Mouse (Mus musculus) megakaryocyte, embryonic 14.5 days (primary cell): ENCODE measurements around the gene Car5a. TPM values are rescaled to one million over a fixed set of nuclear protein-coding genes. Genes with fewer than 3 reads are reported as not detected.

Source experiments
- H3K27me3 ChIP-seq: replicated peaks from 2 replicates; pipeline ENCODE3; 2012; ENCODE audit warnings: inconsistent platforms
- H3K36me3 ChIP-seq: replicated peaks from 2 replicates; pipeline ENCODE3; 2012; ENCODE audit warnings: low read length, inconsistent platforms, mixed read lengths
- H3K4me1 ChIP-seq: 2 replicates; pipeline ENCODE4 v1.6.1; 2012; ENCODE audit warnings: inconsistent platforms
- H3K4me3 ChIP-seq: replicated peaks from 2 replicates; pipeline ENCODE3; 2012; ENCODE audit warnings: moderate library complexity, mild to moderate bottlenecking, inconsistent platforms
- H3K9me3 ChIP-seq: 2 replicates; pipeline ENCODE4 v1.6.1; 2012; ENCODE audit warnings: inconsistent platforms
- FLI1 ChIP-seq: IDR thresholded peaks from 2 replicates; pipeline ENCODE4 v1.6.1; 2012; ENCODE audit warnings: low read length, inconsistent platforms, mixed read lengths
- GATA1 ChIP-seq: IDR thresholded peaks from 3 replicates; pipeline ENCODE4 v1.6.1; 2012; ENCODE audit warnings: mixed read lengths, low read length, inconsistent platforms, borderline replicate concordance
- polyA plus RNA-seq: library from polyadenylated mRNA; stranded (reverse); fragments of >175 nt; gene quantifications from 2 replicates; pipeline ENCODE4 v1.2.3, GENCODE M21; 2012; ENCODE audit warnings: low replicate concordance; ENCODE audit not compliant: insufficient read depth

Gene Car5a
- polyA plus RNA-seq, 1 experiment: 2.1 TPM

DNA sequence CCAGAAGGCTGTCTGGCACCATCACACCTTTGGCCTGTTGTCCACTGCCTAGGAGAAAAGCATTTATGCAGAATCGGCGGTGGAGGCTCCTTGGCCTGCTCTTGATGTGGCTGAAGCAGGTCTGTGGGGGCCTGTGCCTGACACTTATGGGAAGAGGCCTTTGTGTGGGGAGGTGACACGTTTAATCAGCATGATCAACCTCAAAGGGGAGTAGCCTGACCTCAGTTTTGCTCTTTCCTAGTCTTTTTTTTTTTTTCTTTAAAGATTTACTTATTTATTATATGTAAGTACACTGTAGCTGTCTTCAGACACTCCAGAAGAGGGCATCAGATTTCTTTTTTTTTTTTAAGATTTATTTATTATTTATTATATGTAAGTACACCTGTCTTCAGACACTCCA lies 18.2 kb upstream of the Car5a start:
- Histone ChIP-seq H3K4me1 (peaks cover 97% of the 10 kb centered on the region), H3K36me3 (peaks cover 63% of the 10 kb centered on the region), H3K9me3 (no peaks in the 10 kb centered on the region), H3K27me3 (no peaks in the 10 kb centered on the region), H3K4me3 (no peak overlapping the region)
- TF ChIP-seq FLI1: no peak
- TF ChIP-seq GATA1: no peak

DNA sequence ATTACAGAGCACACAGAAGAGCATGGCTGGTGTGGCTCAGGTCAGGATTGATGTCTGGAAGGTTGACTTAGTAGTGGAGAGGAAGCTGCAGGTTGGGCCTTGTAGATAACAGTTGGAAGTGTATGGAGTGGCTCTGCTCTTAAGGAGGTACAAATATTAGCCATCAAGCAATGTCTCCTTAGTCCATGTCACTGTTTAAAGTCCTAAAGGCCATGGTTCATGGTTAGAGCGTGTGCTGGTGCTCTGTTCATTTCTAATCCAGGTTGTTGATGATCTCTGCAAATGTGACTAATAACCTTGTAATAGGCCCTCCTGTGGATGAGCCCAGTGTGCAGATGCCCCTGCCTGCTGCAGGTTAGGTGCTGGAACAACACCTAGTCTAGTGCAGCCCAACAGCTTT lies 13.7 kb upstream of the Car5a start:
- no peaks in the 10 kb centered on the region for H3K9me3 ChIP-seq
- peaks cover 97% of the 10 kb centered on the region for H3K4me1 ChIP-seq
- no peaks in the 10 kb centered on the region for H3K27me3 ChIP-seq
- no peak for TF ChIP-seq FLI1
- TF ChIP-seq GATA1: no peak
- peak overlapping the region; percentile 3 for H3K4me3 ChIP-seq
- peaks cover 58% of the 10 kb centered on the region for H3K36me3 ChIP-seq

DNA sequence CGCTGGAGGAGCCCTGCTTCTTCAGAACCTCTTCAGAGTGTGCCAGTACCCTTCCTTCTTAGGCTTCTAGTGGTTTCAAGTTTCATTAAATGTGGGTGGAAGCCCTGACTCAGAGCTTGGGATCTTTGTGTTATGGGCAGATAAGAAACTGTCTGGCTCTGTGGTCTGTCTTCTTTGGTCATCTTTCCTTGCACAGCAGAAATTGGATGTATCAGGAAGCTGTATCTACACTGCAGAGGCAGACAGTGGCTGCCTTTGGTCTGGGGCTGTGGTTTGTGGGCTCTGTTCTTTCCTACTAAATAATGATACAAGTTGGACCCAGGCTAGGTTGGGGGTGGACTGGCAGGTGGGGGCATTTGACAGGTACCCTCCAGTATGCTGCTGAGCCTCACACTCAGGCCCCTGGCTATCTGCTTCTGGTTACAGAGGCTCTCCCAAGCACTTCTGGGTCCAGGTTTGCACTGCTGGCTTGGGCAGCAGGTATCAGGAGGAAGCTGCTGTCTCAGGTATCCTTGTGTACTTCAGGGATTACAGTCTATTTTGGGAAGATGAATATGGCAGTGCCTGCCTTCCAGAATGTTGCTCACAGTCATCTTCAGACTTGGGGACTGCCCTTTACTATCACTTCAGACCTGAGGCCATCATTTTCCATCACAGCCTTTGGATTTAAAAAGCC lies 11.3 kb upstream of the Car5a start:
- TF ChIP-seq FLI1 (no peak; the same call in 1 of the 2 replicates), GATA1 (peak; percentile 92)
- Histone ChIP-seq H3K9me3 (no peaks in the 10 kb centered on the region), H3K4me1 (peaks cover 86% of the 10 kb centered on the region), H3K27me3 (no peaks in the 10 kb centered on the region), H3K4me3 (peak overlapping the region; percentile 89), H3K36me3 (peaks cover 59% of the 10 kb centered on the region)

DNA sequence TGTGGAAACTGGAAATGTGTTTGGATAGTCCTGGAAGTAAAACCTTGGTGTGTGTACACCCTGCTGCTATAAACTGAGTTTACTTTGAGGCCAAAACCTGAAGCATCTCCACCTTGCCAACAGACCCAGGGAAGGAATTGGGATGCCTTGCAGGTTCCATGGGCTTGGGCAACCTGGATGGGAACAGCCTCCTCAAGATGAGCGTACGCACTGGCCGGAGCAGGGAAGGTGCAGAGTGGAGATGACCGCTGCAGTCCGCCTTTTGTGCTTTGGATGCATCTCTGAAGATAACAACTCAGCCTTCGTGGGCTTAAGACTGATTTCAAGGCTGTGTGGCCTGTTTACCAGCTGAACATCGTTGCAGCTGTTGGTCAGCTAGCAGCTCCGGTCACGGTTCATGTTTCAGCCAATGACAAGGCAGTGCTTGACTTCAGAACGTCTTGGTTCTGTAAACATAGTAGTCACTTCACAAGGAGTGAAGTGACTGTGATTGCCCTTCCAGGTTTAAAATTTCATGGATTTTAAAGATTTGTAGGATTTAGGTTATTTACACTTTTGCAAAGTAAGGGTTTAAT lies 10.4 kb upstream of the Car5a start:
- H3K4me3 ChIP-seq: peak overlapping the region; percentile 88
- TF ChIP-seq GATA1: no peak
- no peak for TF ChIP-seq FLI1
- H3K27me3 ChIP-seq: no peaks in the 10 kb centered on the region
- peaks cover 78% of the 10 kb centered on the region for H3K4me1 ChIP-seq
- H3K36me3 ChIP-seq: peaks cover 51% of the 10 kb centered on the region
- no peaks in the 10 kb centered on the region for H3K9me3 ChIP-seq

DNA sequence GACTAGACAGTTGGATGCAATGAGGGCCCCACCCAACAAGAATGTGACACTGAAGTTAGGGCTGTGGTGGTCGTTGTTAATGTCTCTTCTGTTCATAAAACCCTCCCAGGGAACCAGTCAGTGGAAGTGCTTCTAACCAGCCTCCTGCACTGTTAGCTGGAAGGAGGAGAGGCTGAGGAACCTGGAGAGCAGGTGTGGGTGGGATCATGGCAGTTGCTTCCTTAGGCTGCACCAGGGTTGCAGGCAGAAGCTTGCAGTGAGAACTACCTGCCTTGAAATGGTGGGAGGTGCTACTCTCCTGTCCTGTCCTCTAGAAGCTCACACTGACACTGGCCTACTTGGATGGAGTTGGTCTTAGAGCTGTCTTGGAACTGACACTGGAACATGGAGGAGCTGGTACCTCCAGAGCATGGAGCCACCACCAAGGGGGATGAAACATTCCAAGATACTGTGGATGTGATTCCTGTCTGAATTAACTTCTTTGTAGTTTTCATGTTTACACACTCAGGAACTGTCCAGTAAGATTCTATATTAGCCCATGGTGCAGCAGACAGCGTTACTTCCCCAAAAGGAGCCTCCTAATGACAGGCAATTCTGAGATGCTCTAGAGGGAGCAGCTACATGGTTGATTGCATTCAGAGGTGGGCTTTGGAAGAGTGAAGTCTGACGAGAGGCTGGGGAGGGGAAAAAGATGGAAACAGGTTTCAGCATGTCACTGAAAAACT lies 9.3 kb upstream of the Car5a start:
- peaks cover 80% of the 10 kb centered on the region for H3K4me1 ChIP-seq
- H3K36me3 ChIP-seq: peaks cover 46% of the 10 kb centered on the region
- TF ChIP-seq GATA1 (no peak), FLI1 (no peak)
- peak overlapping the region; percentile 79 for H3K4me3 ChIP-seq
- no peaks in the 10 kb centered on the region for H3K9me3 ChIP-seq
- H3K27me3 ChIP-seq: no peaks in the 10 kb centered on the region

DNA sequence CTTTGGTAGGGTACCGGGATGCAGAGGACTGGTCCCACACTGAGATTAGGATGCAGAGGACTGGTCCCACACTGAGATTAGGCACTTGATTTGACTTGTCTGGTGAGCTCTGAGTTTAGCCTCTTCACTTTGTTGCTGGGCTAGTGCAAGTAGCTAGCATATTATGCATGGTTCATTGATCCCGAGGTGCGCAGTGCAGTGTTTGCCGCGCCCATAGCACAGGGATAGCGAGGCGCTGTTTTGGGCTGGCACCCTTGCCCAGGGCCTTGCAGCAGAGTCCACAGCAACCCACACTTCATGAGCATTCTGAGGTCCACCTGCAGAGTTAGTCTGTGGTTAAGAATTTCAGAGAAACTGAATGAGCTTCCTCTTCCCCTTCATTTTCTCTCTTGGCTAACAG lies 8.1 kb upstream of the Car5a start:
- H3K9me3 ChIP-seq: no peaks in the 10 kb centered on the region
- H3K4me1 ChIP-seq: peaks cover 81% of the 10 kb centered on the region
- peaks cover 41% of the 10 kb centered on the region for H3K36me3 ChIP-seq
- TF ChIP-seq GATA1 (no peak), FLI1 (no peak)
- H3K27me3 ChIP-seq: no peaks in the 10 kb centered on the region
- H3K4me3 ChIP-seq: peak overlapping the region; percentile 98

DNA sequence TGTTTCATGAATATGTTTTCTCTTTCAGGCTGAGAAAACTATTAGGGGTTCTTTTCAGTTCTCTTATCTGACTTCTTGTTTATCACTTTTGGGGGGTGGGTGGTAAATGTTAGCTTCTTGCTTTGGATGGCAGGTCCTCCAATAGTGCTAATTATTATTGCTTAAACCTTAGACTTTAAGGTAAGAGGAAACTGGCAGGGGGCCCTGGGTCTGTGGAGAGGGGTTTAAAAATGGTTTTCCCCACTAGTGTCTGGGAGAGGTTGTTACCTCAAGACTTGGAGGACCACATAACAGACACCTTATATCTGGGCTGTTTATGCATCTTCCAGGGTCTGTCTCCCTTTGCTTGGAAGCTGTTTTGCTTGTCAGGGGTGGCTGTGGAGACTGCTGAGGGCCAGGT lies 7.4 kb upstream of the Car5a start:
- H3K36me3 ChIP-seq: peaks cover 37% of the 10 kb centered on the region
- H3K4me3 ChIP-seq: peak overlapping the region; percentile 98

DNA sequence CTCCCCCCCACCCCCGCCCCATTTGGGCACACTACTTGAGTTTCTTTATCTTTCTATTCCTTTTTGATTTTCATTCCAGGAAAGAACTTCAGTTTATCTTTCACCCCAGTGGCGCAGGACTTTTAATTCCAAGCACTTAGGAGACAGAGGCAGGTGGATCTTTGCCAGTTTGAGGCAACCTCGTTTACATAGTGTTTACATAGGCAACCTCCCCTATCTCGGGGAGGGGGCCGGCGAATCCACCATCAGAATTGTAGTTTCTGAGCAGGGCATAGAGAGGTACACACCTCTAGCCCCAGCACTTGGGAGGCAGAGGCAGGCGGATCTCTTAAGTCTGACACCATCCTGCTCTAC lies 6.9 kb upstream of the Car5a start:
- Histone ChIP-seq H3K4me1 (peaks cover 78% of the 10 kb centered on the region), H3K36me3 (peaks cover 33% of the 10 kb centered on the region), H3K4me3 (peak overlapping the region; percentile 98), H3K27me3 (no peaks in the 10 kb centered on the region), H3K9me3 (no peaks in the 10 kb centered on the region)
- TF ChIP-seq FLI1: no peak
- TF ChIP-seq GATA1: no peak

More for the DNA sequence above, 7.4 kb upstream of the Car5a start:
- TF ChIP-seq FLI1 (no peak), GATA1 (no peak)
- Histone ChIP-seq H3K4me1 (peaks cover 78% of the 10 kb centered on the region), H3K9me3 (no peaks in the 10 kb centered on the region), H3K27me3 (no peaks in the 10 kb centered on the region)

DNA sequence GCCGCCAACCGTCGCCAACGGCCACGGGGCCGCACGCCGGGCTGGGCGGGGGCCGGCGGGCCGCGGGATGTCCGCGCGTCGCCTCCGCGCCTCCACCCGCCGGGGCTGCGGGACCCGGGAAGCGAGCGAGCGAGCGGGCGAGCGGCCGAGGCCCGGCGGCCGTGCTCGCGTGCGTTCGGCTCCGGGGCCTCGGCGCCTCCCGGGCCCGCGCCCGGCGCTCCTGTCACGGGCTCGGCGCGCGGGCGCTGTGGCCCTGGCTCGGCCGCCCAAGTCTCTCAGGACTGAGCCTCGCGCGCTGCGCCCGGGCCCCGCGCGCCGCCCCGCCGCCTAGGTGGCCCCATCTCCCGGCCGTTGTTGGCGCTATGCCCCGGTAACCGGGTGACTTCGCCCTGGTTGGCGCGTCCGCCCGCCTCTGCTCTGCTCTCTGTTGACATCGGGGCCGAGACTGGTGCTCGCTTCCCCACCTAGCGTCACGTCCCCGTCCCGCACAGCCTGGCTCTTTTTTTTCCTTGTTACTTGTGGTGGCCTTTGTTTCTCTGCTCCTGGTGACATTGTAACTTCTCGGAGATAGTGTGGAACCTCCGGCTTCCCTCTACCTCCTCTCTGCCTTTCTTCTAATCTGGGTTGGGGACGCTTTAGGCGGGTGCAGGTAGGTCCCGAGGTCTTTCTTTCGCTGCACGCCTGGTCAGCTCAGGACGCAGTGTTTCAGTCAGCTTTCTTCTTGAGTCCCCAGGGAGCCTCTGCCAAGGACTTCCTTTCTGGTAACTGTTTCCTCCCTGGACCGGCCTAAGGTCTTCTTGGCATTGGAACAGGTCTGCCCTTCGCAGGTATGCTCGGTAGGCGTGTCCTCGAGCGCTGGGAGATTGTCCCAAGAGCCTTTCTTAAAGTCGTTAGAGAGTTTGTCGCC lies 6.3 kb upstream of the Car5a start:
- TF ChIP-seq FLI1 (no peak), GATA1 (no peak)
- Histone ChIP-seq H3K4me3 (peak overlapping the region; percentile 98), H3K36me3 (peaks cover 33% of the 10 kb centered on the region), H3K4me1 (peaks cover 78% of the 10 kb centered on the region), H3K27me3 (no peaks in the 10 kb centered on the region), H3K9me3 (no peaks in the 10 kb centered on the region)
